Mouse (Mus musculus) bone marrow, adult 2 months (tissue): Measurements from ENCODE around the gene Ift80. TPM values are rescaled to one million over a fixed set of nuclear protein-coding genes. Genes with fewer than 3 reads are reported as not detected.

ENCODE experiments used
- H3K27ac ChIP-seq: fragments of 200-500 bp; 2 replicates; pipeline ENCODE4 v1.5.1; 2012; ENCODE audit warnings: low read depth, mild to moderate bottlenecking, control low read depth, inconsistent platforms, low read length; ENCODE audit not compliant: control insufficient read depth, poor library complexity, insufficient read depth
- H3K4me1 ChIP-seq: fragments of 200-500 bp; 2 replicates; pipeline ENCODE4 v1.6.1; 2011; ENCODE audit warnings: low read length; ENCODE audit not compliant: control insufficient read depth, insufficient read depth
- H3K4me3 ChIP-seq: fragments of 200-500 bp; replicated peaks from 2 replicates; pipeline ENCODE3; 2011; ENCODE audit warnings: mild to moderate bottlenecking, low read depth, low read length, control low read depth; ENCODE audit not compliant: control insufficient read depth
- CTCF ChIP-seq: fragments of 200-500 bp; IDR thresholded peaks from 2 replicates; pipeline ENCODE4 v1.5.1; 2011; ENCODE audit warnings: low read length, control low read depth; ENCODE audit not compliant: control insufficient read depth, insufficient read depth
- POLR2A ChIP-seq: fragments of 200-500 bp; IDR thresholded peaks from 2 replicates; pipeline ENCODE4 v1.6.1; 2011; ENCODE audit warnings: low read depth, mild to moderate bottlenecking, control low read depth, low read length, borderline replicate concordance; ENCODE audit not compliant: control insufficient read depth
- WGBS: fragments of 180-500 bp; shearing (Covaris S2); methylation state at CpG from one replicate; pipeline ENCODE4 v1.1.7; 2018; 5-methylcytosine and 5-hydroxymethylcytosine counted together
- polyA plus RNA-seq: library from polyadenylated mRNA; stranded (reverse); fragments of >200 nt; gene quantifications from 2 replicates; pipeline ENCODE4 v1.2.4, GENCODE M21; 2011; ENCODE audit warnings: low replicate concordance; ENCODE audit not compliant: missing spikeins, insufficient read depth, insufficient read length

Gene Ift80
- polyA plus RNA-seq, 1 experiment, result 17.3 TPM

DNA sequence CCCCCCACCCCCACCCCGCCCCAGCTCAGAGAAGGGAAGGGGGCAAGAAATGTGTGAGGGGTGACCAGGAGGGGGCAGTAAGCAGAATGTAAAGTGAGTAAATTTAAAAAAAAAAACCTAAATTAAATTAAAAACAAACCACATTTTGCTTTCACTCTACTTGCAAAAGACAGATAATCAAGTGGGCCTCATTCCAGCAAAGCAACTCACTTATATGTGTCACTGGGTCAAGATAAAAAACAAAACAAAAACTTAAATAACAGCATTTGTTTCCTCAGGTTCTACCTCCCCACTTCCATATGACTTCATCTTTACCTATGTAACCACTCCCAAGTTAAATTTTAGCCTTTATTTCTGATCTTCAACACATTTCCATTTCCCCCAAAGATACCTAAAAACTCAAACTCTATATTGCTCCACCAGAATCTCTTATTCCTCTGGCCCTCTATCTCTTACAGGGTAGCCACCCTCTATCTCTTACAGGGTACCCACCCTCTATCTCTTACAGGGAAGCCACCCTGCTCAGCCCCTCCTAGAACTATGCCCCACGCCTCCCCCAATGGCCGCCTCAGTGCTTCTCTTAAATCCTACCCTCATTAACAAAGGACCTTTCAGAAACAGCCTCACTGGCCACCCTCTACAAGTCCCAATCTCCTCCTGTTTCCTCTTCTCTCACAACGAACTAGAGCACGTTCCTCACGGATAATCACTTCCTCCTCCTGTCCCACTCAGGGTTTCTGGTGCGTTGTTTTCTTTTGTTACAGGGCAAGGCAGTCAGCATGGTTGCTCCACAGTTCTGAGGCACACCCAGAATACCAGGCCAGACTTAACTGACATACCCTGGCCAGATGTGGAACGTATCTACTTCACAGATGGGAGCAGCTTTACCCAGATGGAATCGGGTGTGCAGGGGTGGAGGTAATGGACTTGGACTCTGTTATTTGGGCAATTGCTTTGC lies 28.6 kb downstream of the Ift80 start:
- WGBS, result 32% methylated on average over 9 of the region's 9 CpGs
- Histone ChIP-seq H3K4me1 (peaks cover 3% of the 10 kb centered on the region), H3K4me3 (no peak overlapping the region), H3K27ac (peak overlapping the region; percentile 5)
- no peak for TF ChIP-seq CTCF
- TF ChIP-seq POLR2A, result no peak

- H3K27ac ChIP-seq, result no peak overlapping the region
- H3K4me3 ChIP-seq, result no peak overlapping the region
- WGBS, result 73% methylated on average over 8 of the region's 8 CpGs
- TF ChIP-seq CTCF (no peak), POLR2A (no peak)
- peaks cover 2% of the 10 kb centered on the region for H3K4me1 ChIP-seq
These were observed 29.5 kb downstream of the Ift80 start for GRCm38 (mm10) chr3:68974639-68975532.

DNA sequence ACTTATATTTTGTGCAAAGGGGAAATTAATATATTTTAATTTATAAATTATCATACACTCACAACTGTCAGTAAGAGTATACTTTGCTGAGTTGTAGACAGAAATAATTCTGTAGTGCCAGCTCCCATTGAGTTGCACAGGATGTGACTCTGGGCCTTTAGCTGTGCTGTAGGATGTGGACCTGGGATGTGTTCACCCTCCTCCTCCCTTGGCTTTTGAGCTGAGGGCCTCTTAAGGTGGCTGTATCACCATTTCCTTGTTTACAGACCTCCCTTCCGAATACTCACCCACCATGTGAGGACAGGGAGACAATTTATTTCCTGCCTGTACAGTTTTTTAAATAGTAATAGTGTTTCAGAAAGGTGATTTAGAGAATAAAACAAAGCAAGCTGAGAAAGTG lies 30.8 kb downstream of the Ift80 start:
- TF ChIP-seq CTCF (no peak), POLR2A (no peak)
- 55% methylated on average over 1 of the region's 1 CpGs for WGBS
- H3K4me3 ChIP-seq, result no peak overlapping the region
- H3K27ac ChIP-seq, result no peak overlapping the region
- no peaks in the 10 kb centered on the region; the same call in 1 of the 2 replicates for H3K4me1 ChIP-seq

GRCm38 (mm10) chr3:68969091-68969590 lies 35.2 kb downstream of the Ift80 start:
- Histone ChIP-seq H3K4me3 (no peak overlapping the region), H3K4me1 (no peaks in the 10 kb centered on the region), H3K27ac (no peak overlapping the region)
- WGBS, result 91% methylated on average over 3 of the region's 3 CpGs
- TF ChIP-seq CTCF, result no peak
- no peak for TF ChIP-seq POLR2A

DNA sequence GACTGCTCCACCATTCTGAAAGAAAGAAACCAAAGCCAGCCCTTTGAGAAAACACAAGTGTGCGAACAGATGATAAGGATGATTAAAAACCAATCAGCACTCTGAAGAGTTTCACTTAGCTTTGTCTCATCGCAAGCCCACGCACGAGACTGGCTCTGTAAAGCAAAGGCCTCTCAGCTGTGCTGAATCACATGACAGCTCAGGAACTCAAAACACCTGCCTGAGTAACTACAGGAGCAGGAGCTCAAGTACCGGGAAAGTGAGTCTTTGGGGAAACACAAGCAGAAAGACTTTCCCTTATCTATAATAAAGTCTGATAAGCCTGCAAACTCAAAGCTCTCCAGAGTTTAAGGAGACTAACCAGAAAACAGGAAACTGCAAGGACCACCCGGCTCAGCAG lies 37.0 kb downstream of the Ift80 start:
- 57% methylated on average over 6 of the region's 6 CpGs for WGBS
- H3K27ac ChIP-seq, result no peak overlapping the region
- H3K4me3 ChIP-seq, result no peak overlapping the region
- no peak for TF ChIP-seq CTCF
- no peak for TF ChIP-seq POLR2A
- no peaks in the 10 kb centered on the region for H3K4me1 ChIP-seq

DNA sequence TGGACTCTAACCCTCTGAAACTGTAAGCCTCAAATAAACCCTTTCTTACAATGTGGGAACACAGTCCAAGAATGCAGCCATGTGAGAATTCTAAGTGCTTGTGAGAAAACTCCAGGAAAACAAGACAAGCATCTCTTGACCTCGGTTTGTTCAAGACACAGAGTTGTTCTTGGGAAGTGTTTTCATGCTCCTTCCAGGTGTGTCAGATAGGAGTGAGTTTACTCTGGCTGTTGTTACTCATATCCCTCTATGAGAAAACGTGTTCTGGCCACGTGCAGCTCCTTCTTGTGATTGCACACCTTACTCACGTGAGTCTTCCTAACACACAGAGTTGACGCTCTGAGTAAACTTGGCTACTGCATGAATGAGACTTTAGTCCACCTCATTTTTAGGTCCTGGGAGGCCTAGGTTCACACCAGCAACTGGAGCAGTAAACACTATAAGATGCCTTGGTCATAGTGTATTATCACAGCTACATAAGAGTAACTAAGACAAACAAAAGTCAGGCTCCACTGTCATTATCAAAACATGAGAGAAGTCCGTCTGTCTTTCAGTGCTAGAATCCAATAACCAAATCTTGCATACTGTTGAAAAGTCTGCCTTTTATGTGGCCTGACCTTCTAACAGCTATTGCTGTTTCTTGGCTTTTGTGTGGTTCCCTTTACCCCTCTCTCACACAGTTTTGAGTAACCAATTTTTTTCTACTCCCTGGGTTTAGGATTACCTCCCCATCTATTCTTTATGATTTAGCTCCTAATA lies 37.7 kb downstream of the Ift80 start:
- H3K27ac ChIP-seq, result no peak overlapping the region
- no peaks in the 10 kb centered on the region for H3K4me1 ChIP-seq
- 94% methylated on average over 6 of the region's 6 CpGs for WGBS
- TF ChIP-seq CTCF, result no peak
- TF ChIP-seq POLR2A, result no peak
- H3K4me3 ChIP-seq, result no peak overlapping the region

DNA sequence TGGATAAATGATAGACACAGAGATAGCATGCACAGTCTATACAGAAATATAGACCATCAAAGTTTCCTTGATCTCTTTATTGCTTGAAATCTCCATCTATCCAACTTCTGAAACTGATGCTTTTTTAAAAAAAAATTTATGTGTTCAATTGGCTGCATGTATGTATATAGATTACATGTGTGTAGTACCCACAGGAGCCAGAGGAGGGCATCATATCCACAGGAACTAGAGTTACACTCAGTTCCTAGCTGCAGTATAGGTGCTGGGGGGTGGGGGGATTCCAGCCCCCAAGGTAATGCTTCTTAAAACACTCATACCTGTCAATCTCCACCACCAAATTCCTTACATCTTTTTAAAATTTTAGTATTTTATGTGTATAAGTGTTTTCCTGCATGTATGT lies 39.7 kb downstream of the Ift80 start:
- Histone ChIP-seq H3K4me1 (no peaks in the 10 kb centered on the region; the same call in 1 of the 2 replicates), H3K27ac (no peak overlapping the region), H3K4me3 (no peak overlapping the region)
- TF ChIP-seq CTCF, result no peak
- TF ChIP-seq POLR2A, result no peak

DNA sequence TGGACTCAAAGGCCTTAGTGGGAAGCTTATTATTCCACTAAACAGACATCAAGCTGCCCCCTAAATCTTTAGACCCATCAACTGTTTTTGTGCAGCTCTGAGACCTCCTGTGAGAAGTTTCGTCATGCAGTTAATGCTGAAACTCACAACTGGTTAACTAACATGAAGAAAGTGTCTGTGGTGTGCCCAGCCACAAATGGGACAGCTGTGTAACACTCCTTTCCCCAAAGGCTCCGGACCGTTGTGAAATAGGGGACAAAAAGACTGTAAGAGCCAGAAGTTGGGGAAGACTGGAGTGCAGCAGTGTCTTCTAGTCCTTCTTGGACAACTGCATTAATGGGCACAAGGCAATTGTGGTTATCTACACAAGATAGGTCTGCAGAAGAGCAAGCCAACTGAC lies 47.0 kb downstream of the Ift80 start:
- WGBS, result 49% methylated on average over 3 of the region's 3 CpGs
- H3K4me3 ChIP-seq, result no peak overlapping the region
- no peaks in the 10 kb centered on the region; the same call in 1 of the 2 replicates for H3K4me1 ChIP-seq
- TF ChIP-seq CTCF (no peak), POLR2A (no peak)
- H3K27ac ChIP-seq, result peak overlapping the region; percentile 22; the same call in 1 of the 2 replicates
